Mouse (Mus musculus) intestine, postnatal 0 days (tissue): ENCODE measurements around the gene Pbx4. TPM values are rescaled to one million over a fixed set of nuclear protein-coding genes. Genes with fewer than 3 reads are reported as not detected.

Source experiments
- ATAC-seq: fragments of 200-750 bp; cut with Nextera tagmentation; 2 replicates; pipeline ENCODE4 v1.8.0; 2017; ENCODE audit warnings: mild to moderate bottlenecking, moderate TSS enrichment, moderate library complexity
- H3K27ac ChIP-seq: fragments of 300-500 bp; sonication (generic); 2 replicates; pipeline ENCODE4 v1.5.1; 2014; ENCODE audit warnings: mild to moderate bottlenecking, low read depth, low read length, moderate library complexity
- H3K27me3 ChIP-seq: fragments of 300-500 bp; sonication (generic); replicated peaks from 2 replicates; pipeline ENCODE4 v1.6.1; 2014; ENCODE audit warnings: low read length, mixed read lengths; ENCODE audit not compliant: control insufficient read depth, insufficient read depth
- H3K36me3 ChIP-seq: fragments of 300-500 bp; sonication (generic); 2 replicates; pipeline ENCODE4 v1.6.1; 2014; ENCODE audit warnings: mild to moderate bottlenecking, moderate library complexity; ENCODE audit not compliant: control insufficient read depth, insufficient read depth
- H3K4me1 ChIP-seq: fragments of 300-500 bp; sonication (generic); replicated peaks from 2 replicates; pipeline ENCODE4 v1.6.1; 2014; ENCODE audit warnings: antibody characterized with exemption, low read length, mixed read lengths; ENCODE audit not compliant: control insufficient read depth, insufficient read depth
- H3K4me2 ChIP-seq: fragments of 300-500 bp; sonication (generic); replicated peaks from 2 replicates; pipeline ENCODE4 v1.6.1; 2014; ENCODE audit warnings: low read depth, mild to moderate bottlenecking, moderate library complexity
- H3K4me3 ChIP-seq: fragments of 300-500 bp; sonication (generic); 2 replicates; pipeline ENCODE4 v1.5.1; 2014; ENCODE audit warnings: low read depth, low read length
- H3K9ac ChIP-seq: fragments of 300-500 bp; sonication (generic); 2 replicates; pipeline ENCODE4 v1.6.1; 2014; ENCODE audit warnings: mild to moderate bottlenecking, low read depth, low read length
- H3K9me3 ChIP-seq: fragments of 300-500 bp; sonication (generic); 2 replicates; pipeline ENCODE4 v1.6.1; 2016; ENCODE audit warnings: mixed run types; ENCODE audit not compliant: control insufficient read depth
- CTCF ChIP-seq: sonication (generic); IDR thresholded peaks from 2 replicates; pipeline ENCODE4 v1.5.1; 2016; ENCODE audit warnings: low read depth, mild to moderate bottlenecking, control low read depth, antibody characterized with exemption, moderate library complexity
- WGBS: fragments of 180-500 bp; shearing (Covaris S2); extraction: QIAGEN DNeasy Blood & Tissue Kit; methylation state at CpG from one replicate; pipeline ENCODE4 v1.1.7; 2014; 5-methylcytosine and 5-hydroxymethylcytosine counted together
- polyA plus RNA-seq: library from polyadenylated mRNA; unstranded; fragments of >200 nt; fragmentation: Nextera tagmentation; extraction: Ambion mirVana; gene quantifications from 2 replicates; pipeline ENCODE4 v1.2.1, GENCODE M21; 2015

Pbx4 gene
- polyA plus RNA-seq, 1 experiment from 2014 or later: 2.7 TPM

GRCm38 (mm10) chr8:69888244-69888866 lies 56.1 kb downstream of the Pbx4 start:
- H3K4me2 ChIP-seq: peak overlapping the region; percentile 51
- H3K9me3 ChIP-seq: no peaks in the 10 kb centered on the region
- H3K4me3 ChIP-seq: peak overlapping the region; percentile 32
- no peak overlapping the region for H3K9ac ChIP-seq
- peaks cover 13% of the 10 kb centered on the region; the same call in 1 of the 2 replicates for H3K36me3 ChIP-seq
- WGBS: 9% methylated on average over 24 of the region's 24 CpGs
- TF ChIP-seq CTCF: no peak
- H3K27me3 ChIP-seq: peaks cover 73% of the 10 kb centered on the region
- peaks cover 4% of the 10 kb centered on the region; the same call in 1 of the 2 replicates for H3K4me1 ChIP-seq
- H3K27ac ChIP-seq: no peak overlapping the region
- no peak for ATAC-seq

GRCm38 (mm10) chr8:69888902-69889301 lies 56.6 kb downstream of the Pbx4 start:
- peaks cover 19% of the 10 kb centered on the region; the same call in 1 of the 2 replicates for H3K36me3 ChIP-seq
- peaks cover 4% of the 10 kb centered on the region; the same call in 1 of the 2 replicates for H3K4me1 ChIP-seq
- peak overlapping the region; percentile 51 for H3K4me2 ChIP-seq
- WGBS: 2% methylated on average over 32 of the region's 32 CpGs
- no peak for TF ChIP-seq CTCF
- no peak overlapping the region for H3K27ac ChIP-seq
- ATAC-seq: no peak
- no peak overlapping the region for H3K9ac ChIP-seq
- peaks cover 68% of the 10 kb centered on the region for H3K27me3 ChIP-seq
- peak overlapping the region; percentile 32 for H3K4me3 ChIP-seq
- no peaks in the 10 kb centered on the region for H3K9me3 ChIP-seq

- Histone ChIP-seq H3K27ac (no peak overlapping the region), H3K4me2 (no peak overlapping the region), H3K4me3 (no peak overlapping the region), H3K9me3 (no peaks in the 10 kb centered on the region), H3K36me3 (peaks cover 31% of the 10 kb centered on the region; the same call in 1 of the 2 replicates), H3K9ac (no peak overlapping the region), H3K4me1 (peaks cover 4% of the 10 kb centered on the region; the same call in 1 of the 2 replicates), H3K27me3 (peaks cover 48% of the 10 kb centered on the region)
- TF ChIP-seq CTCF: peak; percentile 84
- no peak for ATAC-seq
- 52% methylated on average over 19 of the region's 19 CpGs for WGBS
Measured at GRCm38 (mm10) chr8:69890813-69891241, 58.5 kb downstream of the Pbx4 start.

- 50% methylated on average over 17 of the region's 17 CpGs for WGBS
- Histone ChIP-seq H3K4me3 (no peak overlapping the region), H3K9me3 (no peaks in the 10 kb centered on the region), H3K4me2 (no peak overlapping the region), H3K27ac (no peak overlapping the region), H3K9ac (no peak overlapping the region), H3K4me1 (peaks cover 2% of the 10 kb centered on the region; the same call in 1 of the 2 replicates), H3K36me3 (peaks cover 36% of the 10 kb centered on the region; the same call in 1 of the 2 replicates), H3K27me3 (peaks cover 18% of the 10 kb centered on the region)
- peak; percentile 29; the same call in 1 of the 2 replicates for ATAC-seq
- TF ChIP-seq CTCF: peak; percentile 77
Measured at GRCm38 (mm10) chr8:69893863-69894262, 61.6 kb downstream of the Pbx4 start.

- Histone ChIP-seq H3K9me3 (no peaks in the 10 kb centered on the region), H3K4me3 (no peak overlapping the region), H3K36me3 (peaks cover 36% of the 10 kb centered on the region; the same call in 1 of the 2 replicates), H3K9ac (no peak overlapping the region), H3K27me3 (peaks cover 8% of the 10 kb centered on the region), H3K4me2 (no peak overlapping the region), H3K27ac (no peak overlapping the region), H3K4me1 (peaks cover 2% of the 10 kb centered on the region; the same call in 1 of the 2 replicates)
- no peak for ATAC-seq
- 70% methylated on average over 6 of the region's 6 CpGs for WGBS
- no peak for TF ChIP-seq CTCF
Measured at GRCm38 (mm10) chr8:69894836-69895332, 62.6 kb downstream of the Pbx4 start.

GRCm38 (mm10) chr8:69895772-69896451 lies 63.6 kb downstream of the Pbx4 start:
- no peak for TF ChIP-seq CTCF
- H3K4me1 ChIP-seq: peaks cover 5% of the 10 kb centered on the region; the same call in 1 of the 2 replicates
- H3K9me3 ChIP-seq: no peaks in the 10 kb centered on the region
- H3K4me2 ChIP-seq: no peak overlapping the region
- no peak overlapping the region for H3K9ac ChIP-seq
- H3K27ac ChIP-seq: no peak overlapping the region
- 72% methylated on average over 4 of the region's 4 CpGs for WGBS
- ATAC-seq: no peak
- peaks cover 36% of the 10 kb centered on the region; the same call in 1 of the 2 replicates for H3K36me3 ChIP-seq
- no peaks in the 10 kb centered on the region for H3K27me3 ChIP-seq
- no peak overlapping the region for H3K4me3 ChIP-seq
